8 mouse cellular contexts compared by ENCODE assay signal in genomic region chr7:15914252-15914651, GRCm38 (mm10). TPM values are rescaled to one million over a fixed set of nuclear protein-coding genes. Genes with fewer than 3 reads are reported as not detected.
DNase-seq lines count a peak whose midpoint lies in the region; ATAC-seq and TF ChIP-seq lines count a peak whose summit lies in the region.

No protein-coding gene starts in this region.

- ATAC-seq in forebrain, embryonic 11.5 days (replicated peaks; ENCODE audit: low FRiP score), result no peak
- ATAC-seq in forebrain, embryonic 16.5 days, result no peak
- no peak for ATAC-seq in liver, embryonic 11.5 days (replicated peaks; ENCODE audit: low FRiP score)

- no peak overlapping the region for H3K4me3 ChIP-seq in forebrain, embryonic 11.5 days (ENCODE audit: low read depth, low read length)
- no peak overlapping the region for H3K4me3 ChIP-seq in forebrain, embryonic 16.5 days (replicated peaks; ENCODE audit: low read length)
- no peak overlapping the region for H3K4me3 ChIP-seq in liver, adult 2 months (ENCODE audit: insufficient read depth, low read depth, low read length)
- no peak overlapping the region for H3K4me3 ChIP-seq in liver, embryonic 11.5 days (ENCODE audit: low read depth, low read length)

- H3K9me3 ChIP-seq in forebrain, embryonic 11.5 days (ENCODE audit: control insufficient read depth, low read length), result no peaks in the 10 kb centered on the region
- H3K9me3 ChIP-seq in forebrain, embryonic 16.5 days (ENCODE audit: control insufficient read depth, low read length), result no peaks in the 10 kb centered on the region
- no peaks in the 10 kb centered on the region for H3K9me3 ChIP-seq in liver, embryonic 11.5 days (ENCODE audit: control insufficient read depth, low read length)

- TF ChIP-seq CTCF in liver, adult 2 months (IDR thresholded peaks at IDR 0.05; ENCODE audit: low read depth, low read length), result peak; percentile 44; the same call in 1 of the 2 replicates

- peak; percentile 71 for DNase-seq in forebrain, embryonic 11.5 days (ENCODE audit: low spot score)
- DNase-seq in liver, adult 2 months (ENCODE audit: extremely low read depth, low read depth, low spot score), result peak; percentile 31
- DNase-seq in liver, embryonic 11.5 days (ENCODE audit: low spot score), result no peak
- DNase-seq in NIH3T3 (ENCODE audit: low read depth), result peak; percentile 77
- peak; percentile 58 for DNase-seq in forelimb bud, embryonic 11.5 days (ENCODE audit: low read depth, low spot score)
- DNase-seq in lung, postnatal 36 days, result peak; percentile 52
- peak; percentile 28 to 40 for DNase-seq in thymus, postnatal 36 days

- H3K27me3 ChIP-seq in forebrain, embryonic 11.5 days (ENCODE audit: control insufficient read depth, insufficient read depth, low read length), result no peaks in the 10 kb centered on the region
- no peaks in the 10 kb centered on the region for H3K27me3 ChIP-seq in forebrain, embryonic 16.5 days (replicated peaks; ENCODE audit: control insufficient read depth, insufficient read depth, low read length)
- no peaks in the 10 kb centered on the region for H3K27me3 ChIP-seq in liver, adult 2 months (ENCODE audit: control insufficient read depth, insufficient read depth, low read length)
- no peaks in the 10 kb centered on the region for H3K27me3 ChIP-seq in liver, embryonic 11.5 days (replicated peaks; ENCODE audit: control insufficient read depth, insufficient read depth, low read length)

- H3K4me2 ChIP-seq in forebrain, embryonic 11.5 days (ENCODE audit: low read depth, low read length, severe bottlenecking), result no peak overlapping the region
- H3K4me2 ChIP-seq in forebrain, embryonic 16.5 days (ENCODE audit: low read length), result no peak overlapping the region
- no peak overlapping the region for H3K4me2 ChIP-seq in liver, embryonic 11.5 days

- H3K27ac ChIP-seq in forebrain, embryonic 11.5 days (ENCODE audit: low read depth, low read length), result no peak overlapping the region
- H3K27ac ChIP-seq in forebrain, embryonic 16.5 days (ENCODE audit: low read length), result no peak overlapping the region
- no peak overlapping the region for H3K27ac ChIP-seq in liver, adult 2 months (replicated peaks; ENCODE audit: insufficient read depth, low read depth, low read length)
- no peak overlapping the region for H3K27ac ChIP-seq in liver, embryonic 11.5 days (ENCODE audit: low read depth, low read length)

- no peaks in the 10 kb centered on the region for H3K79me2 ChIP-seq in liver, adult 2 months (ENCODE audit: control insufficient read depth, insufficient read depth, low read length)

- WGBS in forebrain, embryonic 11.5 days, result 48% methylated on average over 2 of the region's 2 CpGs
- 36% methylated on average over 2 of the region's 2 CpGs for WGBS in forebrain, embryonic 16.5 days
- WGBS in liver, adult 2 months, result 40% methylated on average over 2 of the region's 2 CpGs
- WGBS in liver, embryonic 11.5 days, result 30% methylated on average over 2 of the region's 2 CpGs

- no peaks in the 10 kb centered on the region for H3K4me1 ChIP-seq in forebrain, embryonic 11.5 days (replicated peaks; ENCODE audit: control insufficient read depth, insufficient read depth, low read length)
- 0 out of 2 replicates have a peak, but pooled peaks cover 3% of the 10 kb centered on the region for H3K4me1 ChIP-seq in forebrain, embryonic 16.5 days (replicated peaks; ENCODE audit: control insufficient read depth, insufficient read depth, low read length)
- H3K4me1 ChIP-seq in liver, adult 2 months (ENCODE audit: control insufficient read depth, insufficient read depth, low read length), result no peaks in the 10 kb centered on the region; the same call in 1 of the 2 replicates
- peaks cover under 1% of the 10 kb centered on the region; the same call in 1 of the 2 replicates for H3K4me1 ChIP-seq in liver, embryonic 11.5 days (replicated peaks; ENCODE audit: control insufficient read depth, insufficient read depth, low read length)

- peaks cover 3% of the 10 kb centered on the region for H3K36me3 ChIP-seq in forebrain, embryonic 11.5 days (ENCODE audit: control insufficient read depth, insufficient read depth, low read length)
- peaks cover 8% of the 10 kb centered on the region; the same call in 1 of the 2 replicates for H3K36me3 ChIP-seq in forebrain, embryonic 16.5 days (ENCODE audit: control insufficient read depth, insufficient read depth)
- H3K36me3 ChIP-seq in liver, adult 2 months (ENCODE audit: control insufficient read depth, insufficient read depth, low read length), result no peaks in the 10 kb centered on the region
- H3K36me3 ChIP-seq in liver, embryonic 11.5 days (ENCODE audit: control insufficient read depth, insufficient read depth, low read length), result peaks cover 10% of the 10 kb centered on the region; the same call in 1 of the 2 replicates

- H3K9ac ChIP-seq in forebrain, embryonic 11.5 days (ENCODE audit: low read length), result no peak overlapping the region
- H3K9ac ChIP-seq in forebrain, embryonic 16.5 days (replicated peaks; ENCODE audit: low read depth, low read length), result no peak overlapping the region
- no peak overlapping the region for H3K9ac ChIP-seq in liver, adult 2 months (ENCODE audit: low read depth, low read length)
- H3K9ac ChIP-seq in liver, embryonic 11.5 days (ENCODE audit: low read depth, low read length), result no peak overlapping the region

- no peak for TF ChIP-seq POLR2A in liver, adult 2 months (IDR thresholded peaks at IDR 0.05; ENCODE audit: extremely low read depth, insufficient read depth, low read length)

RNA-seq across cellular contexts. Expression of gene Selenow, which starts 8.0 kb away (rescaled TPM):
- 944 and 965 TPM in 2 replicates for polyA plus RNA-seq in forebrain, embryonic 11.5 days (2014; fragmentation: Nextera tagmentation; extraction: Ambion mirVana)
- polyA plus RNA-seq in forebrain, embryonic 16.5 days (2015; fragmentation: Nextera tagmentation; extraction: Ambion mirVana), result 1,473 and 1,544 TPM in 2 replicates
- total RNA-seq in liver, adult 2 months (2014; rRNA removed), result 67.9 and 68.1 TPM in 2 replicates
- 250 and 292 TPM in 2 replicates for polyA plus RNA-seq in liver, adult 2 months (2012; rRNA removed)
- polyA plus RNA-seq in liver, embryonic 11.5 days (2014; fragmentation: Nextera tagmentation; extraction: Ambion mirVana), result 557 and 609 TPM in 2 replicates

RNA-seq across cellular contexts. Expression of gene Nop53, which starts 31.6 kb away (rescaled TPM):
- polyA plus RNA-seq in forebrain, embryonic 11.5 days (2014; fragmentation: Nextera tagmentation; extraction: Ambion mirVana), result 169 and 174 TPM in 2 replicates
- 139 and 141 TPM in 2 replicates for polyA plus RNA-seq in forebrain, embryonic 16.5 days (2015; fragmentation: Nextera tagmentation; extraction: Ambion mirVana)
- 57.3 and 59.6 TPM in 2 replicates for total RNA-seq in liver, adult 2 months (2014; rRNA removed)
- polyA plus RNA-seq in liver, adult 2 months (2012; rRNA removed), result 65.2 and 69.5 TPM in 2 replicates
- polyA plus RNA-seq in liver, embryonic 11.5 days (2014; fragmentation: Nextera tagmentation; extraction: Ambion mirVana), result 217 and 219 TPM in 2 replicates

RNA-seq across cellular contexts. Expression of gene Crxos, which starts 31.8 kb away (rescaled TPM):
- not detected in 2 replicates for polyA plus RNA-seq in forebrain, embryonic 11.5 days (2014; fragmentation: Nextera tagmentation; extraction: Ambion mirVana)
- not detected in 2 replicates for polyA plus RNA-seq in forebrain, embryonic 16.5 days (2015; fragmentation: Nextera tagmentation; extraction: Ambion mirVana)
- not detected in 2 replicates for total RNA-seq in liver, adult 2 months (2014; rRNA removed)
- not detected in 2 replicates for polyA plus RNA-seq in liver, adult 2 months (2012; rRNA removed)
- not detected in 2 replicates for polyA plus RNA-seq in liver, embryonic 11.5 days (2014; fragmentation: Nextera tagmentation; extraction: Ambion mirVana)

RNA-seq across cellular contexts. Expression of gene Crx, which starts 34.5 kb away (rescaled TPM):
- not detected in 2 replicates for polyA plus RNA-seq in forebrain, embryonic 11.5 days (2014; fragmentation: Nextera tagmentation; extraction: Ambion mirVana)
- polyA plus RNA-seq in forebrain, embryonic 16.5 days (2015; fragmentation: Nextera tagmentation; extraction: Ambion mirVana), result 0.07 TPM in 1 of 2 replicates, not detected in the other
- total RNA-seq in liver, adult 2 months (2014; rRNA removed), result not detected in 2 replicates
- polyA plus RNA-seq in liver, adult 2 months (2012; rRNA removed), result not detected in 2 replicates
- not detected in 2 replicates for polyA plus RNA-seq in liver, embryonic 11.5 days (2014; fragmentation: Nextera tagmentation; extraction: Ambion mirVana)

RNA-seq across cellular contexts. Expression of gene Ehd2, which starts 53.1 kb away (rescaled TPM):
- polyA plus RNA-seq in forebrain, embryonic 11.5 days (2014; fragmentation: Nextera tagmentation; extraction: Ambion mirVana), result 10.4 and 11.3 TPM in 2 replicates
- polyA plus RNA-seq in forebrain, embryonic 16.5 days (2015; fragmentation: Nextera tagmentation; extraction: Ambion mirVana), result 5.4 and 5.6 TPM in 2 replicates
- total RNA-seq in liver, adult 2 months (2014; rRNA removed), result 1.0 and 1.4 TPM in 2 replicates
- 1.6 and 1.7 TPM in 2 replicates for polyA plus RNA-seq in liver, adult 2 months (2012; rRNA removed)
- polyA plus RNA-seq in liver, embryonic 11.5 days (2014; fragmentation: Nextera tagmentation; extraction: Ambion mirVana), result 7.5 and 10.8 TPM in 2 replicates
